Mouse (Mus musculus) liver, postnatal 0 days (tissue): ENCODE results near the gene BC100530.
"Not testable (repeated sequence)": the region's sequence is repeated elsewhere in the genome, so short reads cannot be mapped to it uniquely, and the experiment has no call there.

Experiments
- CTCF ChIP-seq: sonication (generic); IDR thresholded peaks from 2 replicates; pipeline ENCODE4 v1.5.1; 2016; ENCODE audit warnings: antibody characterized with exemption, low read depth
- EP300 ChIP-seq: IDR thresholded peaks from 2 replicates; pipeline ENCODE4 v1.6.1; 2016; ENCODE audit warnings: antibody characterized with exemption, low read depth, mild to moderate bottlenecking

GRCm38 (mm10) chr16:36316111-36316510, 51.4 kb downstream of the BC100530 start:
- not testable (repeated sequence) for TF ChIP-seq CTCF, EP300
